Mouse (Mus musculus): ENCODE results near the gene Tmem158.

- TF ChIP-seq POLR2A (IDR thresholded peaks at IDR 0.05; ENCODE audit: insufficient read depth, low read depth, low read length) (no peak), CTCF (IDR thresholded peaks at IDR 0.05) (no peak)
Observed at GRCm38 (mm10) chr9:123296229-123296628, 35.7 kb upstream of the Tmem158 start.

All from heart, adult 2 months (tissue).